Mouse (Mus musculus): ENCODE data around the gene Chchd5. TPM values are rescaled to one million over a fixed set of nuclear protein-coding genes. Genes with fewer than 3 reads are reported as not detected.

Chchd5 gene
- polyA plus RNA-seq, 1 experiment from 2014 or later = 25.2 TPM

Other genes with a start within 250 kb of the Chchd5 start
- 10.3 and 10.6 TPM in 2 replicates for gene Zc3h8, start 185.6 kb upstream of the Chchd5 start, polyA plus RNA-seq (2016; fragmentation: Nextera tagmentation; extraction: Ambion mirVana)
- gene Zc3h6, start 162.3 kb upstream of the Chchd5 start, polyA plus RNA-seq (2016; fragmentation: Nextera tagmentation; extraction: Ambion mirVana) = 1.7 and 1.9 TPM in 2 replicates
- 15.3 and 16.3 TPM in 2 replicates for gene Gm10762, start 162.0 kb upstream of the Chchd5 start, polyA plus RNA-seq (2016; fragmentation: Nextera tagmentation; extraction: Ambion mirVana)
- 0.09 and 0.16 TPM in 2 replicates for gene Vinac1, start 81.5 kb upstream of the Chchd5 start, polyA plus RNA-seq (2016; fragmentation: Nextera tagmentation; extraction: Ambion mirVana)
- gene Ttl, start 63.8 kb upstream of the Chchd5 start, polyA plus RNA-seq (2016; fragmentation: Nextera tagmentation; extraction: Ambion mirVana) = 12.4 and 14.0 TPM in 2 replicates
- 47.6 and 48.8 TPM in 2 replicates for gene Polr1b, start 28.7 kb upstream of the Chchd5 start, polyA plus RNA-seq (2016; fragmentation: Nextera tagmentation; extraction: Ambion mirVana)
- 57.2 and 57.9 TPM in 2 replicates for gene Slc20a1, start 69.1 kb downstream of the Chchd5 start, polyA plus RNA-seq (2016; fragmentation: Nextera tagmentation; extraction: Ambion mirVana)
- 65.8 and 69.1 TPM in 2 replicates for gene Ckap2l, start 167.5 kb downstream of the Chchd5 start, polyA plus RNA-seq (2016; fragmentation: Nextera tagmentation; extraction: Ambion mirVana)
- not detected in 2 replicates for gene Il1a, start 180.3 kb downstream of the Chchd5 start, polyA plus RNA-seq (2016; fragmentation: Nextera tagmentation; extraction: Ambion mirVana)
- 0.15 TPM in 1 of 2 replicates, not detected in the other for gene Il1b, start 241.4 kb downstream of the Chchd5 start, polyA plus RNA-seq (2016; fragmentation: Nextera tagmentation; extraction: Ambion mirVana)

All from forebrain, embryonic 10.5 days (tissue).